Mouse (Mus musculus) E14TG2a.4 (cell line): ENCODE measurements around the gene Cd84.

Experiments used
- CTCF ChIP-seq: conservative IDR thresholded peaks from 2 replicates; pipeline ENCODE4 v1.5.1; 2014; ENCODE audit warnings: low read length
- NANOG ChIP-seq: IDR thresholded peaks from 2 replicates; pipeline ENCODE4 v1.6.1; 2014; ENCODE audit warnings: borderline replicate concordance, low read length, mixed read lengths
- POU5F1 ChIP-seq: IDR thresholded peaks from 2 replicates; pipeline ENCODE4 v1.6.1; 2014; ENCODE audit warnings: low read length, borderline replicate concordance

GRCm38 (mm10) chr1:171791491-171791890 is 48.0 kb upstream of the Cd84 start:
- TF ChIP-seq CTCF, result no peak
- no peak for TF ChIP-seq POU5F1
- TF ChIP-seq NANOG, result no peak
